Mouse (Mus musculus) layer of hippocampus, adult 2 months (tissue): Measurements from ENCODE around the gene Tmprss3. TPM values are rescaled to one million over a fixed set of nuclear protein-coding genes. Genes with fewer than 3 reads are reported as not detected.

Experiments
- DNase-seq, 2 experiments: peaks; one replicate each; pipeline ENCODE4 v3.0.0; 2022; ENCODE audit warnings: low spot score in 2 of 2
- H3K27ac ChIP-seq: fragments of 200-600 bp; 2 replicates; pipeline ENCODE4 v1.8.1; 2022
- H3K4me3 ChIP-seq: fragments of 200-600 bp; 2 replicates; pipeline ENCODE4 v1.8.1; 2022; ENCODE audit warnings: mild to moderate bottlenecking
- CTCF ChIP-seq: fragments of 200-600 bp; conservative IDR thresholded peaks from 2 replicates; pipeline ENCODE4 v1.8.1; 2022; ENCODE audit warnings: antibody characterized with exemption, mild to moderate bottlenecking, moderate library complexity
- long read RNA-seq, 2 experiments: library from polyadenylated mRNA; stranded (forward); transcript quantifications; one replicate each; pipeline ENCODE4 v2.0.0; 2021; ENCODE audit warnings: borderline mapping rate in 2 of 2
- total RNA-seq, 2 experiments: library from RNA; stranded (reverse); gene quantifications; 2 replicates each; pipeline ENCODE4 v1.2.3; 2021

Tmprss3 gene
- total RNA-seq = not detected
- long read RNA-seq, experiment 1 = 0 reads
- long read RNA-seq, experiment 2 = 0 reads

DNA sequence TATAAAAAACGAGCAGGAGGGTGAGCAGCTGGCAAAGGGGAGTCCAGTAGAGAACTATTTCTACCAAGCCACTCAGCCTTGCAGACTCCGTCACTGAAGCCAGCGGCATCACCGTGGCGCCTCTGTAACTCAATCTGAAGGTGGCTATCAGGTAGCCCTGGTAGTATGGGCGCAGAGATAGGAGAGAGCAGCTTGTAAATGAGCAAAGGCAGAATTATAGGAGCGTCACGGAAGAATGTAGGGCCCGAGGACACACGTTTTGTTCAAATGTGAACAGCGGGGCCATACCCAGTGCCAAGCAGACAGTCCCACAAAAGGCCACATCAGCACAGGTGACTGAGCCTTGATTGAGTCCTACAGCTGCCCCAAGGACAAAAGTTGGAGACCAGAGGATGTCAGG is at the start of gene Tmprss3:
Tmprss3 (minus strand) TSS at position 101 of the 400 bp plus-strand sequence.
- DNase-seq = no peak
- no peak for TF ChIP-seq CTCF
- no peak within 1 kb of the TSS for H3K4me3 ChIP-seq
- H3K27ac ChIP-seq = no peak within 1 kb of the TSS

GRCm38 (mm10) chr17:31247144-31247543 is 48.4 kb upstream of the Tmprss3 start:
- no peak for DNase-seq
- Histone ChIP-seq H3K27ac (no peak overlapping the region), H3K4me3 (no peak overlapping the region)
- no peak for TF ChIP-seq CTCF

GRCm38 (mm10) chr17:31245321-31245720 is 46.5 kb upstream of the Tmprss3 start:
- no peak overlapping the region for H3K4me3 ChIP-seq
- no peak for TF ChIP-seq CTCF
- no peak overlapping the region for H3K27ac ChIP-seq
- no peak for DNase-seq

- Histone ChIP-seq H3K27ac (no peak overlapping the region), H3K4me3 (no peak overlapping the region)
- TF ChIP-seq CTCF = peak; percentile 73
- DNase-seq = no peak
These were observed 44.0 kb upstream of the Tmprss3 start for GRCm38 (mm10) chr17:31242764-31243163.

GRCm38 (mm10) chr17:31241156-31241555 is 42.4 kb upstream of the Tmprss3 start:
- TF ChIP-seq CTCF = no peak
- Histone ChIP-seq H3K27ac (no peak overlapping the region), H3K4me3 (no peak overlapping the region)
- no peak for DNase-seq

DNA sequence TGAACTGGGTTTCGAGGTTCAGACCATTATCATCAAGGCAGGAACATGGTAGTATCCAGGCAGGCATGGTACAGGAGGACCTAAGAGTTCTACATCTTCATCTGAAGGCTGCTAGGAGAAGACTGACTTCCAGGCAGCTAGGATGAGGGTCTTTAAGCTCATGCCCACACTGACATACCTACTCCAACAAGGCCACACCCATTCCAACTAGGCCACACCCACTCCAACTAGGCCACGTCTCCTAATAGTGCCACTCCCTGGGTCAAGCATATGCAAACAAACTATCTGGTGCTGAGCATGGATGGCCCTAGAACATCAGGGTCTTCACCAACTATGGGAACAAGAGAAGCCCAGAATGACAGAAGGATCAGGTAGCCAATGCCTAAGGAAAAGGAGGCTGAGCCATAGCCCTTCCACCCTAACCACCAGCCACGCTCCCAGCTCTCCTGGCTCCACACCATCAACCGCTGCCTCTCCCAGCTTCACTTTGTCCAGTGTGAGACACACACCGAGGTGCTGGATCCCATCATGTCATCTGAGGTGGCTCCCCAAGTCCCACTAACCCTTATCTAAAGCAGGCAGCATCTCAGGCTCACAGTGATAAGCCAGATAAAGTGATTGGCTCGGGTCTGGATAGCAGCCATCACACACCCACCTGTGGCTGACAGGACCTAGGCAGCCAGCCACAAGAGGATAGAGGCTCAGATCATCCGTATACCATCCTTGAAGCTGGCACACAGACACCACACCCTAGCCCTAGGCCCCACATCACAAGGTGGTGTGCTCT is 39.6 kb upstream of the Tmprss3 start:
- Histone ChIP-seq H3K27ac (no peak overlapping the region), H3K4me3 (no peak overlapping the region)
- TF ChIP-seq CTCF = no peak
- DNase-seq = no peak

DNA sequence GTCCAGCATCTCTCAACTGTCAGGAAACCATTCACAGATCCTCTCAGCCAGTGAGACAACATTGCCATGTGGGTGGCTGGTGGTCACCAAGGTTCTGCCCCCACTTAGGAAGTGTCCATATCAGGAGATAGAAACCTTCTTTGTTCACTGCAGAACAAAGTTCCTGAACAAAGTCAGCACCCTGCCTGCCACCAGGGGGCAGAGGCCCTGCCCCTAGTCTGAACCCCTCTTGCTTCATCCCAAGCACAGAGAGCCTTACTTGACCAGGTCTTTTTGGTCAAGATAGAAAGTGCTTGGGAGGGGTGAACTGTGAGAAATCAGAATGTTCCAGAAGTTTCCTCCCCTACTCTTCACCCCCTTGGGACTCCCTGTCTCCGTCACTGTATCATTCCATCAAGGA is 37.1 kb upstream of the Tmprss3 start:
- H3K27ac ChIP-seq = no peak overlapping the region
- H3K4me3 ChIP-seq = no peak overlapping the region
- no peak for DNase-seq
- TF ChIP-seq CTCF = peak; percentile 33

DNA sequence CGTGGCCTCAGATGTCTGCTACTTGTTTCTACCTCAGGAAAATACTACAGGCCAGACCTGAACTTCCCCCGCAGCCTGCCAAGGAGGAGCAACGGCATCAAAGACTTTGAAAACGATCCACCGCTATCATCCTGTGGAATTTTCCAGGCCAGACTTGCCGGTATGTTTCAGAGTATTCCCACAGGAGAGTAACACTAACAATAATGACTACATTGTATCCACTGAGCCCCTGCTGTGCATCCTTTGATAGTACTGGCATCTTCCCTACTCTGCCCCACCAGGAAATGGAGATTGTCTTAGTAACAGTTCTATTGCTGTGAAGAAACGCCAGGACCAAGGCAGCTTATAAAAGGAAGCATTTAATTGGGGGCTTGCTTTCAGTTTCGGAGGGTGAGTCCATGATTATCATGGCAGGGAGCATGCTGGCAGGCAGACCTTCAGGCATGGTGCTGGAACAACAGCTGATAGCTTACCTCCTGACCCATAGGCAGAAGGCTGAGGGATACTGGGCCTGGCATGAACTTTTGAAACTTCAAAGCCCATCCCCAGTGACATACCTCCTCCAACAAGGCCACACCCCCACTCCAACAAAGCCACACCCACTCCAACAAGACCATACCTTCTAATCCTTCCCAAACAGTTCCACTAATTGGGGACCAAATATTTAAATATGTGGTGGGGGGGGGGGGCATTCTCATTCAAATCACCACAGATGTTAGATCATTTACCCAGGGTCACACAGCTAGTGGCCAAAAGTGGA is 33.7 kb upstream of the Tmprss3 start:
- DNase-seq = no peak
- no peak for TF ChIP-seq CTCF
- no peak overlapping the region for H3K4me3 ChIP-seq
- H3K27ac ChIP-seq = no peak overlapping the region

DNA sequence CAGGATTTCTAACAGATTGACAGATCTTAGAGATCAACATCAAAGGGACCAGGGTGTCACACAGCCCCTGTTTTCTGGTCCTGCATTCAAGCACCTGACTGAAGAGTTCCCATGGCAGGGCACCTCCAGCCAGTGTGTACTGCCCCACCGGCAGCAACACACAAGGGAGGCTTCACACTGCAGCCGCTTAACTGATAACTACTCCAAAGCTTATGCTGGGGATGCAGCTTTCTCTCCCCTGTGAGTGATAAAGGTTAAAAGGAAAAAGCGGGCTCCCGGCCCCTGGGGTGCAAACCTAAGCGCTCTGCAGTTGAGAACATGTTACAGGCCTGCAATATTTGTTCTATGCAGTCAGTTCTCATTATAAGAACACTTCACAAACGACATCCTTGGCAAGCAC is 33.0 kb upstream of the Tmprss3 start:
- Histone ChIP-seq H3K4me3 (no peak overlapping the region), H3K27ac (no peak overlapping the region)
- no peak for DNase-seq
- TF ChIP-seq CTCF = no peak

GRCm38 (mm10) chr17:31226931-31227330 is 28.2 kb upstream of the Tmprss3 start:
- no peak overlapping the region for H3K4me3 ChIP-seq
- no peak for DNase-seq
- no peak for TF ChIP-seq CTCF

DNA sequence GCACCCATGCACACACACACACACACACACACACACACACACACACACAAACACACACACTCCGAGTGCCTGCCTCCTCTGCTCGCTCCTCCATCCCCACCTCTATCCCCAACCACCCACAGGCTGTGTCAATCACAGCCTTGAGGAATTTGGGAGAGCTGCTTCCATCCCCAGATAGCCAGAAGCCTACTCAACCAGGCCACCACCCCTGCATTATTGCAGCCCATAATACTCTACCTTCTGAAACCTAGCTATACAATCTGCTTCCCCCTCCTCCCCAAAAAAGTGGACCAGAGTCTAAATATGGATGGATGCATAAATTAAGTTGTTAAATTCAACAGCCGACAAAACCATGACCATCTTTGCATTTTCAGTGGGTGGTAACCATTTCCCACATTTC is 27.6 kb upstream of the Tmprss3 start:
- H3K4me3 ChIP-seq = no peak overlapping the region
- no peak overlapping the region for H3K27ac ChIP-seq
- no peak for TF ChIP-seq CTCF
- DNase-seq = no peak

More at GRCm38 (mm10) chr17:31226931-31227330, 28.2 kb upstream of the Tmprss3 start:
- H3K27ac ChIP-seq = no peak overlapping the region

DNA sequence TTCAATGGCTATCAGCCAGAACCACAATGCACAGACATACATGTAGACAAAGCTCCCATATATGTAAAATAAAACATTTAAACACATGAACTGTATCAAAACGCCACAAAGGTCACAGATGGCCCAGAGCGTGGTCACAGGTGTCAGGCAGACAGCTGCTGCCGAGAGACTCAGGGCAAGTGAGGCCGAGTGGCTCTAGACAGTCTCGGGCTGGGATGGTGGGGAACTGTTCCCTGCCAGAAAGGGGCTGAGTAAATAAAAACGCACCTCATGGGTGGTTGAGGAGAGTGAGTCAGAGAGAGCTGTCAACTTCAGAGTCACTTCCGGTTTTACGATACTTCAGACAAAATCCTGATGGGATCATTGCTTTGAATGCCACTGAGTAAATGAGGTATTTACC is 25.8 kb upstream of the Tmprss3 start:
- Histone ChIP-seq H3K27ac (no peak overlapping the region), H3K4me3 (no peak overlapping the region)
- TF ChIP-seq CTCF = no peak
- no peak for DNase-seq

- H3K27ac ChIP-seq = no peak overlapping the region
- no peak for TF ChIP-seq CTCF
- no peak for DNase-seq
- H3K4me3 ChIP-seq = no peak overlapping the region
These were observed 25.1 kb upstream of the Tmprss3 start for GRCm38 (mm10) chr17:31223835-31224234.
